Mouse (Mus musculus): ENCODE results near the gene Iqgap3.
A peak's percentile ranks its signal among the peaks of the same experiment; 100 is the strongest.

Gene Iqgap3

GRCm38 (mm10) chr3:88138336-88139242 lies 56.8 kb downstream of the Iqgap3 start:
- peak; percentile 97 for DNase-seq (ENCODE audit: low read depth)

DNA sequence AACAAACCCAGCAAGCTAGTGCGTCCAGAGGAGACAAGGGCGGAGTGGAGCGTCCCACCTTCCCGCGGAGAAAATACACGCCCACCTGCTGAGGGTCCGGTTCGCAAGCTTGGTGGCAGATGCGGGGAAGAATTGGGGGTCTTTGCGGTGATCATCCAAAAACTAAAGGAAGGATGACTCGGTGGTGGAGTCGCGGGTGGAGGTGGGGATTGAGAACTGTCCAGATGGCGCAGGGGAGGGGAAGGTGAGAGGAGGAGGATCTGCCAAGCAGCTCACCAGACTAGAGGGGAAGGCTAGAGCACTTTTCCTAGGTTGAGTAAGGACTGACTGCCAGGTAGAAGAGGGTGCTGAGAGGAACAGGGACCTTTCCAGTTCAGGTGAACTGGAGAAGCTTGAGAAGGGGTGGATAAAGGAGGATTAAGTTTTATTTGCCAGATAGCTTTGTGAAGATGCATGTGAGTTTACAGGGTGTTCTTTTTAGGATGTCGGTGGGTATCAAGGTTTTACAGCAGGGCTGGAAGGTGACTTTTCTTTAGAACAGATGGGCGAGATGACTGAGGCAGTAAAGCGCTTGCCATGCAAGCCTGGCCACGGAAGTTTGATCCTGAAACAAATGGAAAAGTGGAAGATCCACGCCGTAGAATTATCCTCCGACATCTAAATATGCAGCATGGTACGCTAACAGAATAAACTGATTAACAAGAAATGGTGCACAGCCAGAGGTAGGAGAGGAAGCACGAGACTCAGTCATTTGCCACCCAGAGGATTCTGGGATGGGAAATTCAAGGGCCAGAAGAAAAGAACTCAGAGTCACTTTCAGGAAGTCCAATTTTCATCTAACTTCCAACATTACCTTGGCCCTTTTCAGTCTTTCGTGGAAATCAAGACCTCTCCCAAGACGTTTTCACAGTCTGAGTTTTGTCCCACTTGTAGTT lies 57.7 kb downstream of the Iqgap3 start:
- DNase-seq (ENCODE audit: low read depth) = peak; percentile 61

DNA sequence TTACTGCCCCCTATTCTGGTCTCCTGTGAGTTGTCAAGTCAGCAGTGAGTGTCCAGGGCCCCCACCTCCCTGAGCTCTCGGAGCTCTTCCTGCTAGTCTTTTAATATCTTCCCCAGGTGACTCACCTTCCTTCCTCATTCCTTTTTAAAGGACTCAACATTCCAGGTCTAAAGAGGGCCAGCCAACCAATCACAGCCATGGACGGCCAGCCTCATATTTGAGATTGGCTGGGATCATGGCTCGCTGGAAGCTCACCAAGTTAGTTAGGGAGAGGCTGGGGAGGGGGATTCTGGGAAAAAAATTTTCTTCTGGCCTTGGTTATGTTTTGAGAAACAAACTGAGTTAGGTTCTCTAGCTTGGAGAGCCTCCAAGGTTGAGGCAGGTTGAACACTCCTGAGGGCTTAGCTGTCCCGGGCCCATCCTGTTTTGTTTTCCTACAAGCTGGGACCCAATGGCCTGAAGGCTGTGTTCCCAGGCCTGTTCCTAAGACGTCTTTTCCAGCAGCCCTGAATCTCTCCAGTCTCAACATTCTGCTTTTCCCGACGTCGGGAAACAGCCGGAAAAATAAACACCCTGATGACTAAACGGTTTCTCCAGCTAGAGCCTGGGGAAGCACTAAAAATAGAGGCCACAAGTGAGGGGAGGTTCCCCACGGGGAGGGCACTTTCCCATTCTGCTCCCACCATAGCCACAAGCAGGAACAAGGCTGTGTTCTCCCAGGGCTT lies 58.6 kb downstream of the Iqgap3 start:
- DNase-seq (ENCODE audit: low read depth) = peak; percentile 89

GRCm38 (mm10) chr3:88140903-88141430 lies 59.2 kb downstream of the Iqgap3 start:
- no peak for DNase-seq (ENCODE audit: low read depth)

DNA sequence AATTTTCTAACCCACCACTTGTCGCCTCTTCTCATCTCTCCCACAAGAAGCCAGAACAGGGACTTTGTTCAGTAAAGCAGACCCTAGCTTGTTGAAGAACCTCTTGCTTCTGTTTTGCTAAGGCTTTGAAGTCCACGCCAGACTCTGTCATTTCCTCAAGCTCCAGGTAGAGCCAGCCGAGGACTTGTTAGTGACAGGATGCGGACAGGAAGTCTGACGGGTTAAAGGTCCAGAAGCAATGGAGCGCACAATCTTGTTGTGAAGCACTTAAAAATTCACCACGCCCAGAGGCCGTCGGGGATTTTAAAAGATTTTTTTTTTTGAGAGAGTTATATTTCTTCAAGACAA lies 59.6 kb downstream of the Iqgap3 start:
- DNase-seq (ENCODE audit: low read depth) = no peak

- peak; percentile 99 for DNase-seq (ENCODE audit: low read depth)
Measured at GRCm38 (mm10) chr3:88141787-88142523, 60.2 kb downstream of the Iqgap3 start, which contains the start of gene Mef2d. Gene Mef2d, plus strand, starts transcription at chr3:88142372.

- no peak for DNase-seq (ENCODE audit: low read depth)
Measured at GRCm38 (mm10) chr3:88142546-88142915, 60.8 kb downstream of the Iqgap3 start.

DNA sequence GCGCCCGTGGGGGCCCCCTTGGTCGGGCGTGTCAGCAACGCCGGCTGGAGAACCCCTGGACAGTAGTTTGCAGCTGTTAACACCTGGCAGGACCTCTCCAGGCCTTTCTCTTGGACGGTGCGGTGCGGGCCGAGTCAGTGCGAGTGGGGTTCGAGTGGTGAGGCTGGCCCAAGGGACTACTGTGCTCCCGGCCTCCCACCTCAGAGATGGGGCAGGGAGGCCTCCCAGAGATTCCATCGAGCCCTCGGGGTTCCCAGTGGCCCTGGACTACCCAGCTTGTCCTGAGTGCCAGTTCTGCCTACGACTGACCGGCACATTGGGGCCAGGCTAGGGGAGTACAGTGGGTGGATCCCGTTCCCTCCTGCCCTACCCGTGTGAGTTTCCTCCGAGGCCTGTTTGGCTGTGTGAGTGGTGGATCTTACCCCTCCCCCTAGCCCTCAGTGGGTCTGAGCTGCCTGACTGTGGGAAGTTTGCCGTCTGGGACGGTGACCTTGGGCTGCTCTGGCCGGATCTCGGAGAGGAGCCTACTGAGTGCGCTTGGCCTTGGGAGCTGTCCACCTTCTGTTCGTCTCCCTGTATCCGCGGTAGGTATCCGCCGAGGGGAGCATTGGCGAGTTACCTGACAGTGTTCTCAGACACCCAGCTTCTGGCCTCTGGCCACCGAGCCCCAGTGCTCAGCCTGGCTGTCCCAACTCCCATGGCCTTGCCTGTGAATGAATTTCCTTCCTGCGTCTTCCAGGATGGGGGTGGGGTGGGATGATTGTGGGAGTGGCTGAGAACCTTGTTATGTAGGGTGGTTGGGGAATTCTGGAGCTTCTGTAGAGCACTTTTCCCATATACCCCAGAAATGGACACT lies 61.4 kb downstream of the Iqgap3 start:
- peak; percentile 78 for DNase-seq (ENCODE audit: low read depth)

- peak; percentile 37 for DNase-seq (ENCODE audit: low read depth)
Measured at GRCm38 (mm10) chr3:88143961-88144486, 62.3 kb downstream of the Iqgap3 start.

DNA sequence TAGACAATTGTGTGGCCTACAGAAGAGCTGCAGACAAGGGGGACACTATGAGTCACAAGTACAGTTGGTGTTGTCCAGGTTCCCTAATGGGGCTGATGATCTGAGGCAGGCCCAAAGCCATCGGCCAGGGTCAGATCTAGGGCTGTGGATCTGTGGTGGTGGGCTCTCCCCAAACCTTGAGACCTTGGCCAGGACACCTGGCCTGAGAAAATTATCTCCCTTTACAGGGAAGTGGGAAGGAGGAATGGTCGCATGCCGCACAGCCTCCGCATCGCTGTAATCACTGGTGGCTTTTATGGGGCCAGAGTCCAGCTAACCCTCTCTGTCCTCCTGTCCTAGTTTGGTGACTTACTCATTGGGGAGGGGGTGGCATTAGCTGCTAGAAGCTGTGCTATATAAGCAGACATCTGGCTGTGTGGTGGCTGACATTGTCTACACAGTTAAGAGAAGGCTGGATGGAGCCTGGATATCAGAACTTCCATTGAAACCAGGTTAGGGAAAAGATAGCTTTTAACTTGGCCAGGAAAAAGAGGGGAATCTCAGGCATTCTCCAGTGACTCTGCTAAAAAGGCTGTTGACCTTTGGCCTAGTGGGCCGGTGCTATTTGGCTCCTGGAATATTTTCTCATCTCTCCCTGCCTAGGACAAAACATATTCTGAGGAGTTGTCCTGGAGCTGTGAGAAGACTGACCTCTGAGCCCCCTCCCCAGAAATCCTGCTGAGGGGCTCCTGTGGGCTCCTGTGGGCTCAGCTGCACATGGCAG lies 63.1 kb downstream of the Iqgap3 start:
- no peak for DNase-seq (ENCODE audit: low read depth)

DNA sequence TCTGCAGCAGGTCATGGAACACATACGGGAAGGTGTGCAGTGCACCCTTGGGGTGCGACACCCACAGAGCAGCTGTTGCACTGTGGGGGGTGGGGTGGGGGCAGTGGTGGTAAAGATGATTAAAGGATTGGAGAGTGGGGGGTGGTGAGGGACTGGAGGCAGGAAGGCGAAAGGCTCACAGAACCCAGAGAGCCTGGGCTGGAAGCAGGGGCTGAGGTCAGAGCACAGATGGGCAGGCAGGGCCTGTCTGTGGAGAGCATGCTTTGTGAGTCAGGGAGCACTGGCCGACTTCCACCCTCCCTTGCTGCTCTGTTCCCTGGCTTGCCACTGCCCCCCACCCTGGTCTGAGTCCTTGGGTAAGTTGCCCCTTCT lies 63.6 kb downstream of the Iqgap3 start:
- DNase-seq (ENCODE audit: low read depth) = peak; percentile 60

DNA sequence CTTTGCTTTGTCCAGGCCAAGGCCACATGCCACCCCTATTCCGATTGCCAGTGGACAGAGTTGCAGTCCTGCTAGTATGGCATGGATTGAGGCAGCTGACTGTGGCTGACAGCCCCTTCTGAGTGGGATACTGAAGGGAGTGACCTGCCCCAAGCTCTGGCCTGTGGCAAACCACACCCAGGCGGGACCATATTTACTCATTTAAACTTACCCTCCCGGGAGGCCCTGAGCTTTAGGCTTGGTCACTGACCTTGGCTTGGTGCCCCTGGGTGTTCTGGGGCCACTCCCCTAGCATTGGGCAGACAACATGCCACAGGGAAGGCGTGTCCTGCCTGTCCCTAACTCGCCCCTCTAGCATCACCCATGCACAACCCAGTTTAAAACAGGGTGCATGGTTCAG lies 64.2 kb downstream of the Iqgap3 start:
- DNase-seq (ENCODE audit: low read depth) = peak; percentile 21

DNA sequence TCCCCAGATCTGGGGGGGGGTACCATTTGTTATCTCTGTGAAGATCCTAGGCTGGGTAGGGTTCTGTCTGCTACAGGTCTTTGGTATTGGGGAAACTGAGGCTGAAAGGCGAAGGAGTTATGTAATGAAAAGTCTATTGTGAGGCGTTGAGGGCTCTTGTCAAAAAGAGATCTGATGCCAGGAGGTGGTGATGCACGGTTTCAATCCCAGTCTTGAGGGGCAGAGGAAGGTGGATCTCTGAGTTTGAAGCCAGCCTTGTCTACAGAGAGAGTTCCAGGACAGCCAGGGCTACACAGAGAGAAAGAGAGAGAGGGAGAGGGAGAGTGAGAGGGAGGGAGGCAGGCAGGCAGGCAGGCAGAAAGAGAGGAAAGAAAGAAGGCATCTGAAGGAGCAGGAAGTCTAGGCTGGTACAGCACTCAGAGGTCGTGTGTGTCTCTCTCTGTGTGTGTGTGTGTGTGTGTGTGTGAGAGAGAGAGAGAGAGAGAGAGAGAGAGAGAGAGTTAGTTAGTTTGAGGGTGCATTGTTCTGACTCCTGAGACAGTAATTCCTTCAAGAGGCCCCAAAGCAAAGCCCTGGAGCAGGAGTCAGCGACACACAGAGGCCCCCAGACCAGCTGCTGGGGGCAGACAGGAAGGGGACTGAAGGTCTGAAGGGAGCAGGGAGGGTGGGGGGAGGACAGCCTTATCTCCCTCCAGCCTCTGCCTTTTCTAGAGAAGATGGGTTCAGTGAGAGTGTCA lies 64.8 kb downstream of the Iqgap3 start:
- DNase-seq (ENCODE audit: low read depth) = no peak

DNA sequence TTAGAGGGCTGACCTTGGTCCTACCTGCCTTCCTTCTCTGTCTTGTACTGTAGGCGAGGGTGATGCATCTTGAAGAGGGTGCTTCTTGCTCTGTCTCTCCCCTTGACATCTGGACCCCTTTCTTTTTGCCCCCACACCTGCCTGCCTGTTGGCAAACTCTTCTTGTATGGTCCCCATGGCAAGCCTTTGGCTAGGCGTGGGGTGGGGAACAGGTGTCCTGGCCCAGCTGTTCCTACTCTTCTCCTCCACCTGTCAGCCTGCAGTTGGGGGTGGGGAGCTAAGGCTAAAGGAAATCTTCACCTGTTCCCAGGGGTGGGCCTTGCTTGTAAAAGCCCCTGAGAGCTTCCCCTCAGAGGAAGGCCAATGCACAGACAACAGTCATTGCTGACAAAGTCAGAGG lies 65.7 kb downstream of the Iqgap3 start:
- DNase-seq (ENCODE audit: low read depth) = no peak

DNA sequence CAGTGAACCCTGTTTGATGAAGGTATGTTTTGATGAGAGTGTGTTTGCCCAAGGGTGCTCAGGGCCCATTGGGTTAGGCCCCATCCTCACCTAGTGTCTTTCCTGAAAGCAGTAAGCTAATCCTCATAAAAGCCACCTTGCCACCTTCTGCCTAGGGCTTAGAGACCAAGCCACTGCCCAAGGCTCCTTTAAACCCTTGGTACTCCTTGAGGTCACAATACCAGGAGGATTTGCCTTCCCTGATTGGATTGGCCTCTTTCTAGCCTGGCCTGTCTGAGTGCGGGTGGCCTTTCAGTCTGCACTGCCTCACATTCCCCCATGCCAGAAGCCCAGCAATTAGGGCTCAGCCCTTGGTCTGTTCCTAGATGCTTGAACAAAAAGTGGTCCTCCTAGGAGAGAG lies 66.1 kb downstream of the Iqgap3 start:
- no peak for DNase-seq (ENCODE audit: low read depth)

DNA sequence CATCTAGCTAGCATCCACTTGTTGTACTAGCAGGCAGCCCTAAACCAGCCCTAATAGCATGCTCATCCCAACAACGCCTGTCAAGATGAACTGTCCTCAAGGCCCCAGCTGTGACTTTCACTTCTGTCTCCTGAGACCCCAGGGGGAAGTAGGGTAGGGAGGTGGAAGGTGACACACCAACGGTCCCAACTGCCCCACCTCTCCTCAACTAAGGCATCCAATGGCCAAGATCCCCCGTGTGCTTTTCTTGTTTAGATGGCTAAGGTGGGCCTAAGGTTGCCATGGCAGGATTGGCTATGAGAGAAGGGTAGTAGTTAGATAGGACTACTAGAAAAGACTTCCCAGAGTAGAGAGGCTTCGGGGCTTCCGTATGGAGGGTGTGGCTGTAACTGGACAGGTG lies 66.6 kb downstream of the Iqgap3 start:
- no peak for DNase-seq (ENCODE audit: low read depth)

GRCm38 (mm10) chr3:88148776-88149509 lies 67.2 kb downstream of the Iqgap3 start:
- DNase-seq (ENCODE audit: low read depth) = peak; percentile 55

DNA sequence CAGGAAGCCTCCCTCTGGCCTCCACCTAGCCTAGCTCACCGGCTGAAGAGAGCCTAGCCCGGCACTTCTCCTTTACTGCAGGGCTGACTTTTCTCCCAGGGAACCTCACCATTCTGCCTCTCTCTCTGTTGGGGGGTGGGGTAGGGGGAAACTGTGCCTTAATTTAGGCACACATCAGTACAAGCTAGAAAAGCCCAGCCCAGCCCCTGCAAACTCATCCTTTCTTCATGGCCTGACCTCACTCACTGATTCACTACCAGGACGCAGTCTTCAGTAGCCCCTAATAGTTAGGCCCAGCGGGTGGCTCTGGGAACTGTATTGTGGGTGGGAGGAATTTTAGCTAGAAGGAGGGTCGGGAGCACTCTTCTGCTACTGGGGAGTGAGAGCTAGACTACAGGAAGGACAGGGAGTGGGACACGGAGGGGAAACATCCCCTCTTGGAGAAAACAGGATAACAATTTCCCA lies 67.8 kb downstream of the Iqgap3 start:
- DNase-seq (ENCODE audit: low read depth) = no peak
